Mouse (Mus musculus): Measurements from ENCODE around the gene Il9r. TPM values are rescaled to one million over a fixed set of nuclear protein-coding genes. Genes with fewer than 3 reads are reported as not detected.

The Il9r gene
- polyA plus RNA-seq, 2 experiments = 0.21 to 0.54 TPM

GRCm38 (mm10) chr11:32224468-32225139, 24.5 kb upstream of the Il9r start:
- Histone ChIP-seq H3K4me3 (replicated peaks; ENCODE audit: low read length) (no peak overlapping the region), H3K27me3 (ENCODE audit: control insufficient read depth, insufficient read depth, low read length) (no peaks in the 10 kb centered on the region), H3K9me3 (ENCODE audit: control insufficient read depth, low read length) (no peaks in the 10 kb centered on the region), H3K4me2 (replicated peaks; ENCODE audit: low read depth, low read length, severe bottlenecking) (no peak overlapping the region), H3K36me3 (ENCODE audit: control insufficient read depth, insufficient read depth, low read length) (peaks cover 9% of the 10 kb centered on the region), H3K27ac (replicated peaks; ENCODE audit: low read depth, low read length) (peak overlapping the region; percentile 88), H3K4me1 (ENCODE audit: control insufficient read depth, insufficient read depth, low read length) (peaks cover 53% of the 10 kb centered on the region), H3K9ac (ENCODE audit: low read depth, low read length, severe bottlenecking) (no peak overlapping the region)
- ATAC-seq (ENCODE audit: low FRiP score, low read depth) (0 out of 2 replicates have a peak, but pooled peaks have one; percentile 23), DNase-seq (ENCODE audit: low spot score) (peak; percentile 74)
- no peak for TF ChIP-seq POLR2A (IDR thresholded peaks at IDR 0.05; ENCODE audit: borderline replicate concordance, extremely low read depth, insufficient read depth, insufficient read length)
- WGBS = 11% methylated on average over 4 of the region's 4 CpGs

DNA sequence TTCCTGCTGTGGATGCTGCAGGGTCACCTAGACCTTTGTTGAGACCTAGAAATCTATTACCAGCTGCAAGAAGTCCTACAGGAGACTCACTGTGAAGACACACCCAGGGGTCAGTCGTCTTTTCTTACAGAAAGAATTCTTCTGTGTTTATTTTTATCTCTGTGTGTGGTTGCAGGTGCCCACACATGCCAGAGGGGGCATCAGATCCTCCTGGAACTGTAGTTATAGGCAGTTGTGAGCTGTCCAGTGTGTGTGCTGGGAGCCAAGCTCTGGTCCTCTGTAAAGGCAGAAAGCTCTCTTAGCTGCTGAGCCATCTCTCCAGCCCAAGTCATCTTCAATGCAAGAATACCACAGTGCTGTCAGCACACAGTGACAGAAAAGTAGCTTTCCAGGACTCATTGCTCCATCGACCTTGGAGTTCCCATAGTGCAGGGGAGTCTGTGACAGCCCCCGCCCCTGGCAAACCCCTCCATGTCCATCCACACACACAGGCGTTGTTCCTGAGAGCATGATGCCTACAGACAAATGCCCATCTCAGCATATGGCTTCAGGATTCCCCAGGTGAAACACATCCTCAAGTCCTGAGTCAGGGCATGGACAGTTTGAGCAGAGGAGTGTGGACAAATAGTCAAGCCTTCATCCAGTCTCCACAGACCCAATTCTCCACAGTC, 23.4 kb upstream of the Il9r start:
- Histone ChIP-seq H3K4me2 (replicated peaks; ENCODE audit: low read depth, low read length, severe bottlenecking) (no peak overlapping the region), H3K4me1 (ENCODE audit: control insufficient read depth, insufficient read depth, low read length) (peaks cover 59% of the 10 kb centered on the region)

GRCm38 (mm10) chr11:32222570-32223194, 22.6 kb upstream of the Il9r start:
- no peak for ATAC-seq (ENCODE audit: low FRiP score, low read depth)
- Histone ChIP-seq H3K9me3 (ENCODE audit: control insufficient read depth, low read length) (no peaks in the 10 kb centered on the region), H3K36me3 (ENCODE audit: control insufficient read depth, insufficient read depth, low read length) (no peaks in the 10 kb centered on the region), H3K27ac (replicated peaks; ENCODE audit: low read depth, low read length) (no peak overlapping the region), H3K9ac (ENCODE audit: low read depth, low read length, severe bottlenecking) (peak overlapping the region; percentile 95), H3K27me3 (ENCODE audit: control insufficient read depth, insufficient read depth, low read length) (no peaks in the 10 kb centered on the region), H3K4me3 (replicated peaks; ENCODE audit: low read length) (peak overlapping the region; percentile 95), H3K4me1 (ENCODE audit: control insufficient read depth, insufficient read depth, low read length) (peaks cover 63% of the 10 kb centered on the region), H3K4me2 (replicated peaks; ENCODE audit: low read depth, low read length, severe bottlenecking) (peak overlapping the region; percentile 85)
- 11% methylated on average over 21 of the region's 21 CpGs for WGBS
- peak; percentile 16 for DNase-seq (ENCODE audit: low spot score)
- no peak for TF ChIP-seq POLR2A (IDR thresholded peaks at IDR 0.05; ENCODE audit: borderline replicate concordance, extremely low read depth, insufficient read depth, insufficient read length)

More for the DNA sequence above, 23.4 kb upstream of the Il9r start:
- Histone ChIP-seq H3K27ac (replicated peaks; ENCODE audit: low read depth, low read length) (no peak overlapping the region), H3K9me3 (ENCODE audit: control insufficient read depth, low read length) (no peaks in the 10 kb centered on the region), H3K27me3 (ENCODE audit: control insufficient read depth, insufficient read depth, low read length) (no peaks in the 10 kb centered on the region), H3K9ac (ENCODE audit: low read depth, low read length, severe bottlenecking) (no peak overlapping the region), H3K4me3 (replicated peaks; ENCODE audit: low read length) (no peak overlapping the region), H3K36me3 (ENCODE audit: control insufficient read depth, insufficient read depth, low read length) (no peaks in the 10 kb centered on the region)
- 73% methylated on average over 4 of the region's 4 CpGs for WGBS
- ATAC-seq (ENCODE audit: low FRiP score, low read depth) (no peak), DNase-seq (ENCODE audit: low spot score) (no peak)
- TF ChIP-seq POLR2A (IDR thresholded peaks at IDR 0.05; ENCODE audit: borderline replicate concordance, extremely low read depth, insufficient read depth, insufficient read length) = no peak

DNA sequence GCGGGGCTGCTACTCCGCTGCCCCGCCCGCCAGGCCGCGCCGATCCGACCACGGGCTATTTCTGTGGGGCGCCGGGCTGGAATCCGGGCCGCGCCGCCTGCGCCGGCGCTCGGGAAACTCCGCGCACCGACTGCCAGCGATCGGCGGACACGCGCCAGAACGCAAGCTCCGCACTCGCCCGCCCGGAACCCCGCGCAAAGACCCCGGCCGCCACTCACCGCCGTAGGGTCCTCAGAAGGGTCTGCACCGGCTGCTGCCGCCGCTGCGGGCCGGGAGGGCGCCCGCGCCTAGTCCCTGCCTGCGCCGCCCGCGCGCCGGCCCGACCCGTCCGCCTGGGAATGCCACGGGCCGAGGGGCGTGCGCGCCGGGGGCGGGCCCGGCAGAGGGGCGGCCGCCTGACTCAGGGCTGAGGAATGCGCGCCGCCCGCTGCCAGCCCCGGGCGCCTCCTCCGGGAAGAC, 21.9 kb upstream of the Il9r start, which contains the start of gene Rhbdf1:
TSS of gene Rhbdf1 (minus strand) at position 350 of the 459 bp plus-strand sequence.
- peaks cover 57% of the 10 kb centered on the region for H3K4me1 ChIP-seq (ENCODE audit: control insufficient read depth, insufficient read depth, low read length)
- DNase-seq (ENCODE audit: low spot score) = peak; percentile 60
- peak within 1 kb of the TSS; percentile 92 for H3K27ac ChIP-seq (replicated peaks; ENCODE audit: low read depth, low read length)
- no peaks in the 10 kb centered on the region for H3K27me3 ChIP-seq (ENCODE audit: control insufficient read depth, insufficient read depth, low read length)
- peak within 1 kb of the TSS; percentile 95 for H3K4me3 ChIP-seq (replicated peaks; ENCODE audit: low read length)
- peak; percentile 68 for ATAC-seq (ENCODE audit: low FRiP score, low read depth)
- no peaks in the 10 kb centered on the region for H3K9me3 ChIP-seq (ENCODE audit: control insufficient read depth, low read length)
- 0 out of 2 replicates have a peak, but pooled peaks have one; percentile 65 for TF ChIP-seq POLR2A (IDR thresholded peaks at IDR 0.05; ENCODE audit: borderline replicate concordance, extremely low read depth, insufficient read depth, insufficient read length)
- under 1% methylated on average over 24 of the region's 72 CpGs for WGBS
- H3K4me2 ChIP-seq (replicated peaks; ENCODE audit: low read depth, low read length, severe bottlenecking) = peak within 1 kb of the TSS; percentile 85
- H3K9ac ChIP-seq (ENCODE audit: low read depth, low read length, severe bottlenecking) = peak within 1 kb of the TSS; percentile 95
- no peaks in the 10 kb centered on the region for H3K36me3 ChIP-seq (ENCODE audit: control insufficient read depth, insufficient read depth, low read length)
